Mouse (Mus musculus) gastrocnemius, postnatal 36 days (tissue): ENCODE results near the gene Fam135a. TPM values are rescaled to one million over a fixed set of nuclear protein-coding genes. Genes with fewer than 3 reads are reported as not detected.
A peak's percentile ranks its signal among the peaks of the same experiment; 100 is the strongest.

Experiments
- DNase-seq, 2 experiments: peaks; one replicate each; pipeline ENCODE4 v3.0.0; 2022
- intact Hi-C: fragments of 180-260 bp; cut with DNase I; formaldehyde crosslinking; loops from one replicate; pipeline ENCODE4 v1.15.1; 2025
- long read RNA-seq, 2 experiments: library from polyadenylated mRNA; stranded (forward); transcript quantifications; one replicate each; pipeline ENCODE4 v2.0.0; 2021
- total RNA-seq, 2 experiments: library from RNA; stranded (reverse); gene quantifications; 2 replicates each; pipeline ENCODE4 v1.2.3; 2021

The Fam135a gene
- 10 to 100 TPM; 15.3 to 17.8 TPM for total RNA-seq
- long read RNA-seq, experiment 1, partial matches to known transcripts: 0 of 2 reads
- long read RNA-seq, experiment 1, other reads (novel, unspliced or antisense): 2 of 2 reads
- long read RNA-seq, experiment 2, partial matches to known transcripts: 0 of 4 reads
- long read RNA-seq, experiment 2, other reads (novel, unspliced or antisense): 4 of 4 reads

DNA sequence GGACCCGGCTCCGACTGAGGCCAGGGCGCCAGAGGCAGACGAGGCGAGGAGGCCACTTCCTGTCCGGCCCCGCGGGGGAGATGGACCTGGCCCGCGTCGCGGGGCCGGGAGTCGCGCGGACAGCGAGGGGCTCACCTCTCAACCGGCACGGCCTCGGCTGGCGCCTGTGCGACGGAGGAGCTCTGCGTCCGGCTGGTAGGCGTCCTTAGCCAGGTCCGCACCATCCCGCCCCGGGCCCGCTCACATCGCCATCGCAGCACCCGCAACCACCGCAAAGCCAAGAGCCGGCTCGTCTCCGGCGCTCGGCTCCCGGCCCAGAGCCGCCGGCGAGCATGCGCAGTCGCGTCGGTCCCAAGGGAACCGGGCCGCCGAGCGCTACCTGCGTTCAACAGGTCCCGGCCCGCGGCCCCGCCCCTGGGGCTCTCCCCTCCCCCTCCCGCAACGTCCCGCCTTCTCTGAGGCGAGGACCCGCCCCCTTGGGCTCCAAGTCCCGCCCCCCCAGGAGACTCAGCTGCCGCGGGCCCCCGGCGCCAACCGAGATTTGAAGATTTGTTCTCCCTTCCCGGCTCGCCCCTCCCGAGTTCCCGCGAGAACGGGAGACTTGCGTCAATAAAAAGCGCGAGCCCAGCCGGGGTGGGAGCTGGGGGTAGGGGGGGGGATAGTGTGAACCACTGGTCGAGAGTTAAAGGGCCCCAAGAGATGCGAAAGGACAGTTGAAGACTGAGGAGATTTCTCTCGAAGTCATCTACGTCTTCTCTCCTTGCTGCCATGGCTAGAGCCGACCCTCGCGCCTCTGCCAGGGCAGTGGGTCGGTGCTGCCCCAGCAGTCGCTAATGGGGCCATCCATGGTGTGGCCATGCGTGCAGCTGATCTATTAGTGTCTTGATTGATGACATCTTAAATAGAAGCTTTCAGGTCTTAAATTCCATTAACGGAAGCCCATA, at the start of gene Fam135a:
Gene Fam135a, minus strand, starts transcription at position 416 of the 944 bp plus-strand sequence.
- intact Hi-C loops: loop anchor here (5.0 kb wide), 1 partner anchor 178 kb away; the partner anchor contains the start of gene Smap1

GRCm38 (mm10) chr1:24143504-24143903, 43.4 kb upstream of the Fam135a start:
- intact Hi-C loops: no loop called here
- DNase-seq: no peak

More for the DNA sequence above, at the start of gene Fam135a:
- DNase-seq: peak; percentile 81 to 90

DNA sequence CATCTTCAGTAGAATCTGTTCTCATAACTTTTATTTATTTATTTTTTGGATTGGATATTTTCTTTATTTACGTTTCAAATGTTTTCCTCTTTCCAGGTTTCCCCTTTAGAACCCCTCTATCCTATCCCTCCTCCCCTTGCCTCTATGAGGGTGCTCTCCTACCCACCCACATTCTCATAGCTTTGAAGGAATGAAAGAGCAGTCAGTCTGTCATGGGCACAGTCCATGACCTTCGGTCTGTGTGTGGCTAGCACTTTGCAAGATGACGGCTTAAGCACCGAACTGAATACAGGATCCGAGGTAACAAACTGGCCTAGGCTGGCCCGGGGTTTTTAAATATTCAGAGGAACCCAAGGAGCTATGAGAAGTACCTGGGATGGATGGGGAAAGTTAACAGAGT, 40.4 kb upstream of the Fam135a start:
- no peak for DNase-seq
- intact Hi-C loops: no loop called here

- intact Hi-C loops: loop anchor here (5.0 kb wide), 1 partner anchor 110 kb away; no protein-coding TSS in a partner anchor
- peak in 1 of 2 experiments; percentile 19 for DNase-seq
Measured at GRCm38 (mm10) chr1:24137133-24137532, 37.0 kb upstream of the Fam135a start.

DNA sequence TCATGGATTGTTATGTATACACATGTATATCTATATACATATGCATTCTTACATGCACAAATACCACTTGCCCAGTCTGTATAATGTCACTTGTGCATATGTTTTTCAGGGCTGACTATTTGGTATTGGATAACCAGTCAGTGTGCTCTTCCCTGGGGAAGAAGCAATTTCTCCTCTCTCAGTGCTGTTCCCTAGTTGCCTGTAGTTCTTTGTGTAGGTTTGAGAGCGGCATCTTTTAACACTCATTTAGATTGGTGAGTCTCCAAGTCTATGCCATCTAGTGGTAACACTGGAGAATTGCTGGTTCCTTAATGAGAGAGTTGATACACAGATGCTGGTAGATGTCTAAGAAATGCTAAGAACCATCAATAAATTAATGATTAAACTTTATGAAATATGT, 34.7 kb upstream of the Fam135a start:
- DNase-seq: no peak
- intact Hi-C loops: loop anchor here (5.0 kb wide), 1 partner anchor 113 kb away; no protein-coding TSS in a partner anchor

DNA sequence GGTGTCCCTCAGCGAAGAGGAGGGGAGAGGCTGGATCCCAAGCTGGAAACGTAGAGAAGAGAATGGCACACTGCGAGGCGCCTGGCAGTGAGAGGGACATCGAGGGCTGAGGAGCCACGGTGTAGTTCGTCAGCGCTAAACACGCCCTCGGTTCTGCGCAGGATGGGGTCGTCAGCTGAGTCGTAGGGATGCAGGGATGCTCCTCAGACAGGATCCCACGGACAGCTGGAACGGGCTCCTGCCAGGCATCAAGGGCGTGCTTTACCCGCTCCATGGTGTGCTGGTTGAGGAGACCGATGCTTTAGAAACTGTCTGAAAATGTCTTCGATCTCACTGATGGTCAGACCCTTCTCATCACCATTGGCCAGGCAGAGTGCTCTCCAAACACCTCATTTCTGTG, 33.7 kb upstream of the Fam135a start:
- intact Hi-C loops: no loop called here
- no peak for DNase-seq

- no peak for DNase-seq
- intact Hi-C loops: no loop called here
Measured at GRCm38 (mm10) chr1:24127866-24128265, 27.7 kb upstream of the Fam135a start.

DNA sequence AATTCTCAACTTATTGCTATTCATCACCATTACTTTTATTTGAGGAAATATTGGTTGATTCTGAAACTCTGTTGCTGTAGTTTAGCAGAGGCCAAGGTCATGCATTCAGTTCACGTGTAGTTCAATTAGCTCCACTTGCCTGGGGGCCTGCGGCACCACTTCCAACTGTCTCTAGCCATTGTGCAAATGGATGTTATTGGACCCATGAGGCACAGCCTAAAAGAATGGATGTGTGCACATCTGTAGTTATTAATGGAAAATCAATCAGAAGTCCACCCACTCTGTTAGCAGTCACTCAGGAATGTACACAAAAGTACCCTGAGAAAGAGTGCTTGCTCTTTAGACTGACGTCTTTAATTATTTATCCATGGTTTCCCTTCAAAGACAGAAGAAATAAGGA, 24.5 kb upstream of the Fam135a start:
- no peak for DNase-seq
- intact Hi-C loops: no loop called here

- intact Hi-C loops: no loop called here
- no peak for DNase-seq
Measured at GRCm38 (mm10) chr1:24122582-24122981, 22.4 kb upstream of the Fam135a start.

GRCm38 (mm10) chr1:24107971-24108773, 8.0 kb upstream of the Fam135a start:
- intact Hi-C loops: no loop called here
- DNase-seq: no peak

- no peak for DNase-seq
- intact Hi-C loops: no loop called here
Measured at GRCm38 (mm10) chr1:24107378-24107777, 7.2 kb upstream of the Fam135a start.

GRCm38 (mm10) chr1:24102579-24103149, 2.5 kb upstream of the Fam135a start:
- intact Hi-C loops: loop anchor here (5.0 kb wide), 1 partner anchor 180 kb away; the partner anchor contains the start of gene Smap1
- no peak for DNase-seq

DNA sequence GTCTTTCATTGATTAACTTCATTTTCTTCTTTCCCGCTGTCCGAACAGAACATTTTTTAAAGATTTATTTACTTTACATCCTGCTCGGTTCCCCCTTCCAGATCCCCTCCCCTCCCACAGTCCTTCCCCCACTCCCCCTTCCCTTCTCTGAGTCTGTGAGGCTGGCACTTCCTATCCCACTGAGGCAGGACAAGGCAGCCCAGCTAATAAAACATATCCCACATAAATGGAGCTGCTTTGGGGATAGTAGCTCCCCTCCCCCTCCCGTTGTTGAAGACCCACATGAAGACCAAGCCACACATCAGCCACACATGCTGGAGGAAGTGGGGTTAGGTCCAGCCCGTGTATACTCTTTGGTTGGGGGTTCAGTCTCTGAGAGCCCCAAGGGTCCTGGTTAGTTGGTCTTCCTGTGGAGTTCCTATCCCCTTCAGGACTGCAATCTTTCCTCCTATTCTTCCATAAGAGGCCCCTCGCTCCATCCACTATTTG, 773 bp upstream of the Fam135a start:
- DNase-seq: no peak
- intact Hi-C loops: loop anchor here (5.0 kb wide), 1 partner anchor 179 kb away; the partner anchor contains the start of gene Smap1

GRCm38 (mm10) chr1:24099541-24099925, 608 bp downstream of the Fam135a start:
- DNase-seq: no peak
- intact Hi-C loops: no loop called here

- intact Hi-C loops: no loop called here
- DNase-seq: no peak
Measured at GRCm38 (mm10) chr1:24097541-24097940, 2.6 kb downstream of the Fam135a start.

DNA sequence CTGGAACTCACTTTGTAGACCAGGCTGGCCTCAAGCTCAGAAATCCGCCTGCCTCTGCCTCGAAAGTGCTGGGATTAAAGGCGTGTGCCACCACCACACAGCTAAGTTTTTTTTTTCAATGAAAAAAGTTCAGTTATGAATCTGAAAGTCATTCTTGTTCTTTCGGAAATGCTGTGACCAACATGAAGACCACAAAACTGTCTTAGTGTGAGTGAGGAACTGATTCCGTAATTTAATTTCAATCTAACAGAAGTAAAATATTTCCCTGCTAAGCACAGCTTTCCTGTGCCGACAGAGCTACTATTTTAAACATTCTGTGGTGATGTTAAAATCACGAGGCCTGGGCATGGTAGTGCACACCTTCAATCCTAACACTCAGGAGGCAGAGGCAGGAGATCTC, 7.7 kb downstream of the Fam135a start:
- intact Hi-C loops: no loop called here
- DNase-seq: no peak

DNA sequence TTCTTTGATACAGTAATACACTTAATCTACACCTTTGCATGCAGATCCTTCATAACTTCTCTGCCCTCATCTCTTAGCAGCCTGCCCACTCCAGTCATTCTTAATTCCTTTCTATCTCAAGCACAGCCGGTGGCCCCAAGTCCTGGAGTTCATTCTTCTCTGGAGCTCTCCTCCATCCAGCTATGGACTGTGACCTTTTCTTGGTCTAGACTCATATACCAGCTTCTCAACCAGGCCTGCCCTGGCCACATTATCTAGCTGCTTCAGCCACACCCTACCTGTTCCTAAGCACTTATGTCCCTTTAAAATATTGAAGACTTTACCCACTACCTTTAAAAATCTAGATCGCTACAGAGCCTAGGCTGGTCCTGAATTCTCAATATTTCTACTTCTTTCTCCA, 9.5 kb downstream of the Fam135a start:
- no peak for DNase-seq
- intact Hi-C loops: no loop called here

- no peak for DNase-seq
- intact Hi-C loops: no loop called here
Measured at GRCm38 (mm10) chr1:24090094-24090493, 10.0 kb downstream of the Fam135a start.

GRCm38 (mm10) chr1:24086176-24086575, 14.0 kb downstream of the Fam135a start:
- intact Hi-C loops: no loop called here
- no peak for DNase-seq

- intact Hi-C loops: no loop called here
Measured at GRCm38 (mm10) chr1:24074396-24074795, 25.7 kb downstream of the Fam135a start.

More at GRCm38 (mm10) chr1:24074396-24074795, 25.7 kb downstream of the Fam135a start:
- DNase-seq: no peak
